Mouse (Mus musculus): ENCODE results near the gene Ddx39b.
"Not testable (repeated sequence)": the region's sequence is repeated elsewhere in the genome, so short reads cannot be mapped to it uniquely, and the experiment has no call there.

Ddx39b gene

GRCm38 (mm10) chr17:35258492-35259478 is 17.2 kb downstream of the Ddx39b start:
- DNase-seq (ENCODE audit: extremely low read depth, low read depth), result peak; percentile 100

- no peak for DNase-seq (ENCODE audit: extremely low read depth, low read depth)
Observed at GRCm38 (mm10) chr17:35259621-35260020, 18.1 kb downstream of the Ddx39b start.

- no peak for DNase-seq (ENCODE audit: extremely low read depth, low read depth)
Observed at GRCm38 (mm10) chr17:35261651-35262050, 20.1 kb downstream of the Ddx39b start.

- peak; percentile 97 for DNase-seq (ENCODE audit: extremely low read depth, low read depth)
Observed at GRCm38 (mm10) chr17:35262664-35263522, 21.3 kb downstream of the Ddx39b start, which contains the start of gene H2-D1. Gene H2-D1 (plus strand): TSS chr17:35262730.

GRCm38 (mm10) chr17:35263523-35263883 is 22.0 kb downstream of the Ddx39b start:
- DNase-seq (ENCODE audit: extremely low read depth, low read depth), result no peak

- no peak for DNase-seq (ENCODE audit: extremely low read depth, low read depth)
Observed at GRCm38 (mm10) chr17:35267399-35268086, 26.0 kb downstream of the Ddx39b start.

- peak; percentile 73 for DNase-seq (ENCODE audit: extremely low read depth, low read depth)
Observed at GRCm38 (mm10) chr17:35269653-35270347, 28.3 kb downstream of the Ddx39b start.

GRCm38 (mm10) chr17:35272249-35272648 is 30.7 kb downstream of the Ddx39b start:
- no peak for DNase-seq (ENCODE audit: extremely low read depth, low read depth)

- DNase-seq (ENCODE audit: extremely low read depth, low read depth), result peak; percentile 62
Observed at GRCm38 (mm10) chr17:35274770-35275169, 33.2 kb downstream of the Ddx39b start.

- no peak for DNase-seq (ENCODE audit: extremely low read depth, low read depth)
Observed at GRCm38 (mm10) chr17:35276304-35276864, 34.8 kb downstream of the Ddx39b start.

GRCm38 (mm10) chr17:35278049-35278448 is 36.5 kb downstream of the Ddx39b start:
- no peak for DNase-seq (ENCODE audit: extremely low read depth, low read depth)

GRCm38 (mm10) chr17:35278957-35279688 is 37.6 kb downstream of the Ddx39b start:
- no peak for DNase-seq (ENCODE audit: extremely low read depth, low read depth)

GRCm38 (mm10) chr17:35280276-35280675 is 38.7 kb downstream of the Ddx39b start:
- DNase-seq (ENCODE audit: extremely low read depth, low read depth), result no peak

- DNase-seq (ENCODE audit: extremely low read depth, low read depth), result no peak
Observed at GRCm38 (mm10) chr17:35285431-35285830, 43.9 kb downstream of the Ddx39b start.

- peak; percentile 24 for DNase-seq (ENCODE audit: extremely low read depth, low read depth)
Observed at GRCm38 (mm10) chr17:35295796-35296195, 54.2 kb downstream of the Ddx39b start.

- DNase-seq (ENCODE audit: extremely low read depth, low read depth), result not testable (repeated sequence)
Observed at GRCm38 (mm10) chr17:35300261-35300945, 58.9 kb downstream of the Ddx39b start.

- DNase-seq (ENCODE audit: extremely low read depth, low read depth), result peak; percentile 83
Observed at GRCm38 (mm10) chr17:35301645-35302258, 60.2 kb downstream of the Ddx39b start.

GRCm38 (mm10) chr17:35303271-35303670 is 61.7 kb downstream of the Ddx39b start:
- DNase-seq (ENCODE audit: extremely low read depth, low read depth), result no peak
